Mouse (Mus musculus): ENCODE data around the gene Dtl. TPM values are rescaled to one million over a fixed set of nuclear protein-coding genes. Genes with fewer than 3 reads are reported as not detected.

The Dtl gene
- polyA plus RNA-seq (2012; rRNA removed) = 3.3 and 4.0 TPM in 2 replicates

DNA sequence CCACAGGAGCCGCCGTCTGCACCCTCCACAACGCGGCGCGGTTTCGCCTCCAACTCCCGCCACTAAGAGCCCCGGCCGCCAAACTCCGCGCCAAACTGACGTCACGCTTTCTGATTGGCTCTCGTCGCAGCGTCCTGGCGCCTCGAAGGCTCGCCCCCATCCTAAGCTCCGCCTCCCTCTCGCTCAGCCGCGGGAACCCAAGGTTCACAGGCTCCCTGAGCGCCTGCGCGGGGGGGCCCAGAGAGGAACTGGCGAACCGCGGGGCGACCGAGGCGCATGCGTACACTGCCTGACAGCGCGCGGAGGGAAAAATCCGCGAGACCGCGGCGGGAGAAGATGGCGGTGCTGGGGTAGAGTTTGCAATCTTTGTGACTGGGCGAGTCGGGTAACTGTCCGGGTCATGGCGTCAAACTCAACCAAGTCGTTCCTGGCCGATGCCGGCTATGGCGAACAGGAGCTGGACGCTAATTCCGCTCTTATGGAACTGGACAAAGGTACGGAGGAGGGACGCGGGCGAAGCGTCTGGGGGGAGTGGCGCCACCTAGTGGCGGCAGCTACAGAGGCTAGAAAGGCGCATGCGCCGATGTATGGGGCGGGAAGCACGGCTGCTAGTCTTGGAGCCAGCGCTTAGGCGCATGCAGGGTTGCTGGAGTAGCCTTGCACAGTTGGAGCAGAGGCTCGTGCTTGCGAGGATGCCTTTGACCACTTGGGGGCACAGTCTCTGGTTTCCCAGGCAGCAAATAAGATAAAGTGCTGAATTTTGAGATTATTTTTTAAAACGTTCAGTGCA lies at the start of gene Dtl, which contains the start of gene Ints7:
Gene Dtl (minus strand): TSS at position 87 of the 790 bp plus-strand sequence.
Gene Ints7 (plus strand): TSS at position 179 of the 790 bp plus-strand sequence.

Other genes starting within 250 kb of the Dtl start
- gene Tmem206, start 249.6 kb downstream of the Dtl start, polyA plus RNA-seq (2012; rRNA removed) = 30.8 and 31.4 TPM in 2 replicates
- gene Ppp2r5a, start 172.3 kb downstream of the Dtl start, polyA plus RNA-seq (2012; rRNA removed) = 19.7 and 20.7 TPM in 2 replicates
- 32.9 and 35.3 TPM in 2 replicates for gene Ints7, start 92 bp upstream of the Dtl start, polyA plus RNA-seq (2012; rRNA removed)
- gene Lpgat1, start 142.3 kb upstream of the Dtl start, polyA plus RNA-seq (2012; rRNA removed) = 32.7 and 32.9 TPM in 2 replicates
- gene Nek2, start 245.9 kb upstream of the Dtl start, polyA plus RNA-seq (2012; rRNA removed) = 3.4 and 3.8 TPM in 2 replicates

Measured in central nervous system, embryonic 18 days (tissue).